Mouse (Mus musculus) hindbrain, embryonic 15.5 days (tissue): ENCODE results near the gene Mettl18. TPM values are rescaled to one million over a fixed set of nuclear protein-coding genes. Genes with fewer than 3 reads are reported as not detected.

Experiments used
- ATAC-seq: fragments of 200-750 bp; cut with Nextera tagmentation; 2 replicates; pipeline ENCODE4 v1.8.0; 2017; ENCODE audit warnings: low read depth, moderate number of reproducible peaks, moderate TSS enrichment; ENCODE audit not compliant: low FRiP score
- H3K27ac ChIP-seq: fragments of 300-500 bp; sonication (generic); replicated peaks from 2 replicates; pipeline ENCODE4 v1.5.1; 2015; ENCODE audit warnings: mild to moderate bottlenecking, inconsistent platforms
- H3K27me3 ChIP-seq: fragments of 300-500 bp; sonication (generic); 2 replicates; pipeline ENCODE4 v1.6.1; 2015; ENCODE audit warnings: control low read depth, inconsistent platforms
- H3K36me3 ChIP-seq: fragments of 300-500 bp; sonication (generic); 2 replicates; pipeline ENCODE4 v1.6.1; 2015; ENCODE audit warnings: control low read depth, inconsistent platforms
- H3K4me1 ChIP-seq: fragments of 300-500 bp; sonication (generic); replicated peaks from 2 replicates; pipeline ENCODE4 v1.6.1; 2015; ENCODE audit warnings: control low read depth, inconsistent platforms
- H3K4me2 ChIP-seq: fragments of 300-500 bp; sonication (generic); 2 replicates; pipeline ENCODE4 v1.6.1; 2015; ENCODE audit warnings: moderate library complexity, mild to moderate bottlenecking, inconsistent platforms
- H3K4me3 ChIP-seq: fragments of 300-500 bp; sonication (generic); 2 replicates; pipeline ENCODE4 v1.5.1; 2015; ENCODE audit warnings: mild to moderate bottlenecking, inconsistent platforms
- H3K9ac ChIP-seq: fragments of 300-500 bp; sonication (generic); 2 replicates; pipeline ENCODE4 v1.6.1; 2015; ENCODE audit warnings: inconsistent platforms
- H3K9me3 ChIP-seq: fragments of 300-500 bp; sonication (generic); 2 replicates; pipeline ENCODE4 v1.6.1; 2016; ENCODE audit warnings: control low read depth, inconsistent platforms
- WGBS: fragments of 180-500 bp; shearing (Covaris S2); methylation state at CpG from one replicate; pipeline ENCODE4 v1.1.7; 2015; 5-methylcytosine and 5-hydroxymethylcytosine counted together
- polyA plus RNA-seq: library from polyadenylated mRNA; unstranded; fragments of >200 nt; fragmentation: Nextera tagmentation; extraction: Ambion mirVana; gene quantifications from 2 replicates; pipeline ENCODE4 v1.2.1, GENCODE M21; 2015

Gene Mettl18
- 6.6 and 6.9 TPM in 2 replicates for polyA plus RNA-seq

DNA sequence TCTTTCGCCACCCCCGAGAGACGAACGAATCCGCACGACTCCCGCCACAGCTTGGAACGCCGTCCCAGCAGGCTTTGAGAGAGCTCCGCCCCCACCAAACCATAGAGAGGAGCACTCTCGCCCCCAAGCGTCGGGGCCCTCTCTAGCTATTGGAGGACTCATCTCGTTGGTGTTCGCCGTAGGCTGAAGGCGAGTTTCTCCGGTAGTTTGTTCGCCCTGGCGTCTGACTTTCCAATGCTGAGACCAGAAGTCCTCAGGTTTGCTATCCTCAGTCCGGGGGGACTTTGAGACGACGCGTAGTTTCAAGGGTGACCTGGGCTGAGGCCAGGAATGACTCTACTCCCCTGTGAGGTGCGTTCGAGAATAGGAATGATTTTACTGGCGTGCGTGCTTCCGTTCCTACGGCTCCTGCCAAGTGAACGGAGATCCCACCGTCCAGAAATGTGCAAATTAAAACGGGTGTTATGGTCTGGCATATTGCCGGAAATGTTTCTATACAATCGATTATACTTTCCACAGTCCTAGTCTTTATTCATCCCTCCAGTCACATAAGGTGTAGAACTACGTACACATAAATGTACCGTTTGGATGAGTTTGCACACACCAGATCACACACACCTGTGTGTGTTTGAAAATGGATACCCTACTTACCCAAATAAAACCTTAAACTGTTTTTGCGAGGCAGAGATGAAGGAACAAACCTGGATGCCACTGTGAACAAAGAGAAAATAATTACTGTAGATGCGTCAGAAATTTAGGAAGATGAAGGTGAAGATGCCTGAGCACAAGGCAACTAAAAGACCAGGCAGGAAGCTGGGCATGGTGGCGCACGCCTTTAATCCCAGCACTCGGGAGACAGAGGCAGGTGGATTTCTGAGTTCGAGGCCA, at the start of gene Mettl18, which contains the start of gene BC055324:
Mettl18 (plus strand) TSS at position 169 of the 888 bp plus-strand sequence.
BC055324 (minus strand) TSS at position 76 of the 888 bp plus-strand sequence.
- Histone ChIP-seq H3K36me3 (no peaks in the 10 kb centered on the region), H3K4me3 (peak within 1 kb of the TSS; percentile 96), H3K9ac (peak within 1 kb of the TSS; percentile 71), H3K27me3 (no peaks in the 10 kb centered on the region), H3K9me3 (no peaks in the 10 kb centered on the region), H3K4me2 (peak within 1 kb of the TSS; percentile 80), H3K4me1 (peaks cover 17% of the 10 kb centered on the region), H3K27ac (peak within 1 kb of the TSS; percentile 90)
- peak; percentile 99 for ATAC-seq
- 4% methylated on average over 43 of the region's 43 CpGs for WGBS

DNA sequence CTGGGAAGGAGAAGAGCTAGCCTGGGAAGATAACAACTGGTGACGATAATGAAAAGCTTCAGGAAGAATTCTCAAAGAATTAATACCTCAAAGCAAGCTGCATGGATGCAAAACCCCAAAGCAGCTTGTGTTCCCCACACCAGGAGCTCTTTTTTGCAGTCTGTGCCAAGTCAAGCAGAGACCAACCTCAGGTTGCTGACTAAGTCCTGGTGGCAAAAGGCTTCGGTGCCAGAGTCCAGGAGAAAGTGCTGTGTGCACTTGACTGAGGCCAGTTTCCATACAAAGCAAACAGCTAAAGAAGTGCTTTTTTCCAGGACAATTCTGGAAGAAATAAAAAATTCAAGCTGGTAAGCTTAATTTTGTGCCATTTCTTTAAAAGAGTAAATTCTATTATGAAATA, 41.3 kb upstream of the Mettl18 start:
- no peaks in the 10 kb centered on the region for H3K27me3 ChIP-seq
- no peaks in the 10 kb centered on the region for H3K9me3 ChIP-seq
- H3K9ac ChIP-seq = no peak overlapping the region
- no peak overlapping the region for H3K4me3 ChIP-seq
- H3K36me3 ChIP-seq = peaks cover 76% of the 10 kb centered on the region
- no peak overlapping the region for H3K27ac ChIP-seq
- no peak overlapping the region for H3K4me2 ChIP-seq
- 93% methylated on average over 2 of the region's 2 CpGs for WGBS
- ATAC-seq = no peak
- H3K4me1 ChIP-seq = no peaks in the 10 kb centered on the region

DNA sequence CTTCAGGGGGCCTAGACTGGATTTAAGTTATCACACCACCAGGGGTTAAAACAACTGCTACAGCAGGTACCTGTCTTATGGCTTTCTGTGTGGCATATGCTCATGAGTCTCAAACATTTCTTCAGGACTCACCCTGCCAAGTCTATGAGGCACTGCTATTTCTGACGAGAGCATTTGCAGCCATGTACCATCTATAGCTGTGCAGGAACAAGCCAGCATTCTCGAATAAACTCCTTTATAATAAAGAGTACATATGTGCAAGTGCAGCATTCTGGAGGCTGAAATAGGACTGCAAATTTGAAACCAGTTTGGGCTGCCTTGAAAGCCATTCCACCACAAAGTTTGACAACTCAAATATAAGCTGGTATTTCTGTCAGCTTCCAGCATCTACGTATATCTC, 36.7 kb upstream of the Mettl18 start:
- Histone ChIP-seq H3K27ac (no peak overlapping the region), H3K9ac (no peak overlapping the region), H3K27me3 (no peaks in the 10 kb centered on the region), H3K4me3 (no peak overlapping the region), H3K9me3 (no peaks in the 10 kb centered on the region), H3K36me3 (peaks cover 37% of the 10 kb centered on the region), H3K4me2 (no peak overlapping the region), H3K4me1 (no peaks in the 10 kb centered on the region)
- ATAC-seq = no peak
- WGBS = 87% methylated on average over 3 of the region's 3 CpGs

DNA sequence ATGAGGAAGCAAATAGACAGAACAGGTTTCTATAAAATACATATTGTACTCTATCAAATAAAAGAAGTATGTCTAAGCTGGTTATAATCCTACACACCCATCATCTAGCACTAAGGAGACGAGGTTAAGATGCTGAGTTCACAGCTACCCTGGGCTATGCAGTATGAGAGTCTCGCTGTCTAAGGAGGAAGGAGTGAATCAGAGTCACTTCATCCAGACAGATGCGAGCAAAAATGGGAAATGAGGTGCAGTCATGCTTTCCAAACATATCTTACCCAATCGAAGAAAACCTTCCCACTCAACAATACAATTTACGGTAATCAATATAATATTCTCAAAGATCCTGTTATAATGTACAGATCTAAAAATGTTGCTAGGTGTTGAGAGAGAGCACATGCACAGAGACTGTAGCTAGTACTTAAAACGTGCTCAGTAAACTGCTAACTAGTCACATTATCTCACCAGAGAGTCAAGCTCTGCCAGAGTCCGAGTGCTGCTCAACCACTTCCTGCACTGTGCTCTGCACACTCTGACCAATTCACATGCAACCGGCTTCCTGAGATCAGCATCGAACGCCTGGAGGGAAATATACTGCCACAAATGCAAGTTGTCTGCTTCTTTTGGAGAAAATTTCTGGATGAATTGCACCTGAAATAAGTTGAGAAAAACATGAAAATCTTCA, 30.5 kb upstream of the Mettl18 start:
- no peak overlapping the region for H3K4me2 ChIP-seq
- no peak overlapping the region for H3K27ac ChIP-seq
- H3K4me1 ChIP-seq = no peaks in the 10 kb centered on the region
- ATAC-seq = no peak
- H3K27me3 ChIP-seq = no peaks in the 10 kb centered on the region
- H3K9me3 ChIP-seq = no peaks in the 10 kb centered on the region
- no peak overlapping the region for H3K9ac ChIP-seq
- 93% methylated on average over 10 of the region's 10 CpGs for WGBS
- H3K4me3 ChIP-seq = no peak overlapping the region
- peaks cover 3% of the 10 kb centered on the region; the same call in 1 of the 2 replicates for H3K36me3 ChIP-seq

DNA sequence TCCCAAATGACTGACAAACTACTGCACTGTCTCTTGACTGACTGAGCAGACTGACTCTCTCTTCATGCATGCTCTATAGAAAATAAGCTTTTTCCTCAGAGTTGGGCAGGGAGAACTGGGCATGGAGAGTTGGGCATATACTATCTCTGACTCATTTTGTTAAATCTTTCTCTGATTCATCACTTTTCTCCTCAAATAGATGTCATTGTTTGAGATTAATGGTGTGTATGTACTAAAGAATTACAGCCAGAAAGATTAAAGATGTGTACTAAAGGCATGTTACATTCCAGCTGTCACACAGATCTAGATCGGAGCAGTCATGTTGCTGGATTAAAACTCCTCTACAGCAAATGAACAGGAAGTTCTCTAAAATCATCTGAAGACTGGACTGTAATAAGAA, 20.2 kb upstream of the Mettl18 start:
- Histone ChIP-seq H3K4me3 (no peak overlapping the region), H3K27ac (no peak overlapping the region), H3K9me3 (no peaks in the 10 kb centered on the region), H3K27me3 (no peaks in the 10 kb centered on the region), H3K9ac (no peak overlapping the region), H3K36me3 (no peaks in the 10 kb centered on the region), H3K4me2 (no peak overlapping the region), H3K4me1 (no peaks in the 10 kb centered on the region)
- no peak for ATAC-seq
- 94% methylated on average over 1 of the region's 1 CpGs for WGBS

DNA sequence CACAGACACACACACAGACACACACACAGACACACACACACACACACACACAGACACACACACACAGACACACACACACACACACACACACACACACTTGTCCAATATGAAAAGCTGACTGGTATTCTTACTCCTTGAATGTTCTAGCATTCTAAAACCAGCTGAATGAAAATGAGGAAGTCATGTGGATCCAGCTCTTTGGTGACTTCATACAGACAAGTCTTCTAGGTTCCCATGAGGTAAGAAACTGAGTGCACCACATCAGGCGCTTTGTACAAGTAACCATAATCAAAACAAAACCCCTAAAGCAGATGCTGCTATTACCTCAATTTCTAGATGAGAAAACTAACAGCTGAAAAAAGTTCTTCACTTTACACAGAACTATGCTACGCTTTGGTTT, 19.6 kb upstream of the Mettl18 start:
- Histone ChIP-seq H3K36me3 (no peaks in the 10 kb centered on the region), H3K4me1 (no peaks in the 10 kb centered on the region), H3K9me3 (no peaks in the 10 kb centered on the region), H3K27ac (no peak overlapping the region), H3K27me3 (no peaks in the 10 kb centered on the region), H3K4me2 (no peak overlapping the region), H3K9ac (no peak overlapping the region), H3K4me3 (no peak overlapping the region)
- no peak for ATAC-seq
- 92% methylated on average over 2 of the region's 2 CpGs for WGBS

DNA sequence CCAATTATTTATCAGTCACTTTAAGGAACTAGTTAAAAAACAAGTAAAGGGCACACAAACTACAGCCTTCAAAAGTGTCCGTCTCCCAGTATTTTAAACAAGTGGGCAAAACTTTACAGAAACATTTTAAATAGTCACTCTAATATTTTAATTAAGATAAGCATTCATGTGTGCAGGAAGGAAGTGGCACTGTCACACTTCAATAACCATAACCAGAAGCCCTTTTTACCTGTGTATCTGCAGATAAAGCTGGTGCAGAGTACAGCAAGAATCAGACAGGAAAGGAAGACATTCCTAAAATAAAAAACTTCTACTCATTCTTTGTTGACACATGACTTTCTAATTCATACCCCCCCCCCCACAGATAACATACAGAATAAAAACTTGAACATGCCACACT, 18.2 kb upstream of the Mettl18 start:
- Histone ChIP-seq H3K36me3 (no peaks in the 10 kb centered on the region), H3K27me3 (no peaks in the 10 kb centered on the region), H3K4me2 (no peak overlapping the region), H3K9me3 (no peaks in the 10 kb centered on the region), H3K4me1 (no peaks in the 10 kb centered on the region), H3K27ac (no peak overlapping the region), H3K9ac (no peak overlapping the region), H3K4me3 (no peak overlapping the region)
- WGBS = 89% methylated on average over 1 of the region's 1 CpGs
- no peak for ATAC-seq

DNA sequence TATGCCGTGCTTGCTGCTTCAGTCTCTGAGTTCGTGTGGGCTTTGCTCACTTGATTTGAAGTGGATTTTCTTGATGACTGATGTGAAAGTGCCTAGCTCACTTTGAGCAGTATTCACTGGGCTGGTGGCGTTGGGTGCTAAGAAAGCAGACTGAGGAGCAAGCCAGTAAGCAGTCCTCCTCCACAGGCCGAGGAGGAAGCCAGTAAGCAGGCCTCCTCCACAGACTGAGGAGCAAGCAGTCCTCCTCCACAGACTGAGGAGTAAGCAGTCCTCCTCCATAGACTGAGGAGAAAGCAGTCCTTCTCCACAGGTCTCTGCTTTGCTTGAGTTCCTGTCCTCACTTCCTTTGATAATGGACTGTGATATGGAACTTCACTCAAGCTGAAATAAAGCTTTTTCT, 2.3 kb upstream of the Mettl18 start:
- H3K36me3 ChIP-seq = no peaks in the 10 kb centered on the region
- H3K4me3 ChIP-seq = no peak overlapping the region
- no peak overlapping the region for H3K9ac ChIP-seq
- no peak overlapping the region for H3K4me2 ChIP-seq
- H3K9me3 ChIP-seq = no peaks in the 10 kb centered on the region
- ATAC-seq = no peak
- no peaks in the 10 kb centered on the region for H3K27me3 ChIP-seq
- no peak overlapping the region for H3K27ac ChIP-seq
- WGBS = 86% methylated on average over 4 of the region's 4 CpGs
- peaks cover 17% of the 10 kb centered on the region for H3K4me1 ChIP-seq

DNA sequence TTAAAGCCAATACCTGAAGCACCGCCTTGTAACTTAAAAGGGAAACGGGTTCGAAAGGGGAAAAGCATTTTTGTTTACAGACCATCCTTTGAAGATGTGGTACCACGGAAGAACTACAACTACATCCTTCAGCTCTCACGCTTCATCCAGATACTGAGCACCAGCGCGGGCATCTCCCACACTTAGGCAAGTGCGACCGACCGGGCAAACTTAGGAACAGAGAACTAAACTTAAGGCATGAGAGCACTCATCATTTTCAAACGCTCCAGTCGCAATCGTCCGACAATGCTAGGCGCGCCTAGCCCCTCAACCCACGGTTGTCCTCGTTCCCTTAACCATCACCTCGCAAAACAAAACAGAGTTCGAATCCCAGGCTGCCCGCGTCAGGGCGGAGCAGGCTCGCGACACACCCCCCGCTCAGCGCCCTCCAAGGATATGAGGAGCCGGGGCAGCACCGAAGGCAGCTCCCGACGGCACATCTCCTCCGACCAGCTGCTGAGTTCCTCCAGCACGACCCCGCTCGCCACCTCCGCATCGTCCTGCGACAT, 442 bp upstream of the Mettl18 start:
- H3K4me2 ChIP-seq = peak overlapping the region; percentile 80
- H3K27ac ChIP-seq = peak overlapping the region; percentile 55; the same call in 1 of the 2 replicates
- WGBS = 2% methylated on average over 38 of the region's 38 CpGs
- no peaks in the 10 kb centered on the region for H3K27me3 ChIP-seq
- H3K36me3 ChIP-seq = no peaks in the 10 kb centered on the region
- peaks cover 17% of the 10 kb centered on the region for H3K4me1 ChIP-seq
- peak overlapping the region; percentile 96 for H3K4me3 ChIP-seq
- ATAC-seq = peak; percentile 86
- H3K9me3 ChIP-seq = no peaks in the 10 kb centered on the region
- peak overlapping the region; percentile 71 for H3K9ac ChIP-seq

DNA sequence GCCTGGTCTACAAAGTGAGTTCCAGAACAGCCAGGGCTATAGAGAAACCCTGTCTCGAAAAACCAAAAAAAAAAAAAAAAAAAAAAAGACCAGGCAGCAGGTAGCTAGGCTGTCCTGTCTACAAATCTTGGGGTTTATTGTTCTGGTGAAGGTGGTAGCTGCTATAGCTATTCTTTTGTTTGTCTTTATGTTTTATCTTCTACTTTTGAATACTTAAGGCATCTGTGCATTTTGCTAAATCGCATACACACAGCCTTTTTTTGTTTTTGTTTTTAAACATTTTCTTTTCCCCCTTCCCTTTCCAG, 872 bp downstream of the Mettl18 start:
- H3K36me3 ChIP-seq = no peaks in the 10 kb centered on the region
- H3K4me2 ChIP-seq = peak overlapping the region; percentile 73
- peak overlapping the region; percentile 96 for H3K4me3 ChIP-seq
- H3K9ac ChIP-seq = peak overlapping the region; percentile 71
- 70% methylated on average over 2 of the region's 2 CpGs for WGBS
- H3K27ac ChIP-seq = peak overlapping the region; percentile 90
- no peaks in the 10 kb centered on the region for H3K9me3 ChIP-seq
- peaks cover 17% of the 10 kb centered on the region for H3K4me1 ChIP-seq
- ATAC-seq = no peak
- no peaks in the 10 kb centered on the region for H3K27me3 ChIP-seq

DNA sequence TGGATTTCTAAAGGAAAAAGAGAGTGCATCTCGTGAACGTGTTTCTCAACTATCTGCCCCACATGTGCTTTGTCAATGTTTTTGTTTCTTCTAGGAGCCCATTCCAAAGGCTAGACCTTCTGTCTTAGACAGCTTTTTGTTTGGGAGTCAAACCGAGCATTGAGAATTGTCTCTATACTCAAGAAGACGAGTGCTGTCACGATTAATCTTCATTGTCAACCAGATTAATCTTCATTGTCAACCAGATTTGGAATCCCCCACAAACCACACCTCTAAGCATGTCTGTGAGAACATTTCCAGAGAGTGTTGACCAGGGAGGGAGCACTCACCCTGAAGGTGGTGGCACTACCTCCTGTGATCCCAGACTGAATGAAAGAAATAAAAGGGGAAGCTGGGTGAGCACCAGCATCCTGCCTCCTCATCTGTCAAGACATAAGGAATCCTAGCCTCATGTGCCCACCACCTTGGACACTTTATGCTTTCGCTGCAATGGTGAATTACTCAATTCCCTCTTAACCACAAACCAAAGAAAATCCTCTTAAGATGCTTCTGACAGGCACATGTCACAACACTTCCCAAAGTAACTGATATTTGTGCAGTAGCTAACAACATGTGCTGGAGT, 7.3 kb downstream of the Mettl18 start:
- Histone ChIP-seq H3K27me3 (no peaks in the 10 kb centered on the region), H3K36me3 (no peaks in the 10 kb centered on the region), H3K9me3 (no peaks in the 10 kb centered on the region), H3K4me1 (no peaks in the 10 kb centered on the region), H3K4me2 (no peak overlapping the region), H3K27ac (no peak overlapping the region), H3K4me3 (no peak overlapping the region), H3K9ac (no peak overlapping the region)
- 56% methylated on average over 6 of the region's 6 CpGs for WGBS
- no peak for ATAC-seq

DNA sequence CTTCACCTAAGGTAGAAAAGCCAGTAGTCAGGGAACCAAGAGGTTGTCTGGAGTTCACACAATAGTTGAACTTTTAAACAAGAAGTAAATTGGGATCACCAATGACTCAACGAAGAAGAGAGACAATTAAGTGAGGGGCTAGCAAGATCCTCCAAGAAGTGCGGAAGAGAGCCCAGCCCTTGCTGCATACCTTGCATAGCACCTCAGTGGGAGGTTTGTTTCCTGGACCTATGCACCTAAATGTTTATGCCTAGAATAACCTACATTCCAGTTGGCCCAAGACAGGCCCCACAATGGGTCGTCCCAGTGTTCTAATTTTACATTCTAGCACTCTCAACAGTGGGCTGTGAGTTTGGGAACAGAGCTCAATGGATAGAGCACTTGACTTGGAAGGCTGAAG, 9.6 kb downstream of the Mettl18 start:
- Histone ChIP-seq H3K27ac (no peak overlapping the region), H3K4me3 (no peak overlapping the region), H3K9ac (no peak overlapping the region), H3K4me1 (no peaks in the 10 kb centered on the region), H3K36me3 (no peaks in the 10 kb centered on the region), H3K4me2 (no peak overlapping the region), H3K9me3 (no peaks in the 10 kb centered on the region), H3K27me3 (no peaks in the 10 kb centered on the region)
- no peak for ATAC-seq
- 86% methylated on average over 3 of the region's 3 CpGs for WGBS
